8 mouse cellular contexts compared by ENCODE assay signal in genomic region chr11:60726601-60727391, GRCm38 (mm10). TPM values are rescaled to one million over a fixed set of nuclear protein-coding genes. Genes with fewer than 3 reads are reported as not detected.
A peak's percentile ranks its signal among the peaks of the same experiment; 100 is the strongest.
DNase-seq lines count a peak whose midpoint lies in the region; ATAC-seq lines count a peak whose summit lies in the region.

Flii (minus strand) TSS chr11:60727263.

- peak within 1 kb of the TSS; percentile 89 for H3K4me3 ChIP-seq in hindbrain, embryonic 11.5 days (ENCODE audit: low read depth, low read length)

- 1% methylated on average over 61 of the region's 71 CpGs for whole genome bisulfite sequencing in hindbrain, embryonic 11.5 days

- DNase-seq in NIH3T3 (ENCODE audit: low read depth), result peak; percentile 92
- peak; percentile 82 for DNase-seq in cerebellum, adult 9-11 months
- peak in 1 of 2 experiments; percentile 75 for DNase-seq in frontal cortex, adult 2 months (ENCODE audit: extremely low spot score in 1 of 2, low spot score in 1 of 2)
- peak; percentile 91 for DNase-seq in hindbrain, embryonic 11.5 days (ENCODE audit: low spot score)
- DNase-seq in layer of hippocampus, postnatal 25 days (ENCODE audit: extremely low spot score in 1 of 2, low spot score in 1 of 2), result peak; percentile 68 to 73
- DNase-seq in lung, postnatal 25 days (ENCODE audit: low spot score), result peak; percentile 83
- DNase-seq in retina, embryonic 14.5 days (ENCODE audit: low spot score), result peak; percentile 86
- peak; percentile 91 for DNase-seq in thymus, postnatal 4 days

- H3K27ac ChIP-seq in hindbrain, embryonic 11.5 days (ENCODE audit: low read depth, low read length), result peak within 1 kb of the TSS; percentile 74

- peak within 1 kb of the TSS; percentile 63 for H3K4me2 ChIP-seq in hindbrain, embryonic 11.5 days (replicated peaks; ENCODE audit: low read depth, low read length)

- H3K27me3 ChIP-seq in hindbrain, embryonic 11.5 days (ENCODE audit: control insufficient read depth, insufficient read depth, low read length), result no peaks in the 10 kb centered on the region

- peak; percentile 72 for ATAC-seq in hindbrain, embryonic 11.5 days (ENCODE audit: low FRiP score)

- H3K9ac ChIP-seq in hindbrain, embryonic 11.5 days (ENCODE audit: low read depth, low read length), result peak within 1 kb of the TSS; percentile 91

- peaks cover 8% of the 10 kb centered on the region; the same call in 1 of the 2 replicates for H3K4me1 ChIP-seq in hindbrain, embryonic 11.5 days (replicated peaks; ENCODE audit: control insufficient read depth, insufficient read depth, low read length)

- H3K36me3 ChIP-seq in hindbrain, embryonic 11.5 days (ENCODE audit: control insufficient read depth, insufficient read depth, low read length), result peaks cover 8% of the 10 kb centered on the region; the same call in 1 of the 2 replicates

- H3K9me3 ChIP-seq in hindbrain, embryonic 11.5 days (ENCODE audit: control insufficient read depth, low read length), result no peaks in the 10 kb centered on the region

RNA-seq across cellular contexts. Expression of gene Flii, which starts in this region (rescaled TPM):
- 116 and 131 TPM in 2 replicates for polyA plus RNA-seq in frontal cortex, adult 2 months (2012; rRNA removed)
- 54.5 and 59.7 TPM in 2 replicates for polyA plus RNA-seq in hindbrain, embryonic 11.5 days (2014; fragmentation: Nextera tagmentation; extraction: Ambion mirVana)
- total RNA-seq in layer of hippocampus, postnatal 25 days (2021), result 10 to 100 TPM; 56.8 to 59.6 TPM
